Mouse (Mus musculus) embryo, embryonic 10.5 days (tissue): Measurements from ENCODE around the gene Pacrg.

Experiments used
- DNase-seq: peaks from one replicate; pipeline ENCODE4 v3.0.0-alpha.2; 2015; ENCODE audit warnings: low spot score

The Pacrg gene

DNA sequence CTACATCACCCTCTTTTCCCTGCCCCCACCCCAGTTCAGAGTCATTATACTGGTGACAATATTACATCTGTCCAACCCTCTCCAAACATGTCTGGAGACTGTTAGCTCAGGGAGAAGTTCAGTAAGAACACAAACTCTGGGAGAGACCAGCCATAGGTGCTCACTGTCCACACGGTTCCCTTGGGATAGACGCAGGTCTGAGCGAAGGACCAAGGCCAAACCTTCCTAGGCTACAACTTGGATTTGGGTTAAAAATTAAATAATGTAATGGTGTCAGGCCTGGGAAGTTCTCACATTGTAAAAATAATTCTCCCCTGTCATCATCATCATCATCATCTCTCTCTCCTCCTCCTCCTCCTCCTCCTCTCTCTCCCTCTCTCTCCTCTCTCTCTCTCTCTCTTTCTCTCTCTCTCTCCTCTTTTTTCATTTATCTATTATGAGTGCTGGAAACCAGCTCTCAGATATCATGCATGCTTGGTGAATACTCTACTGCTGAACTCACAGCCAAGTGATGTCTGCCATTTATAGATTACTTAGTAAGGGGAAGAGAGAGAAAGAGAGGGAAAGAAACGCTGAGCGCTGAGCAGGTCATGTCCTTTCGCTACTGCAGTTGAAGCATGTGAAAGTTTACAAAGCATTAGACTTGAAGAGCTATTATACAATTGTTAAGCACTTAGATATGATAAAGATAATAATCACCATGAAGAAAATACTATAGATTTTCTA, 215.2 kb downstream of the Pacrg start:
- DNase-seq, result no peak

DNA sequence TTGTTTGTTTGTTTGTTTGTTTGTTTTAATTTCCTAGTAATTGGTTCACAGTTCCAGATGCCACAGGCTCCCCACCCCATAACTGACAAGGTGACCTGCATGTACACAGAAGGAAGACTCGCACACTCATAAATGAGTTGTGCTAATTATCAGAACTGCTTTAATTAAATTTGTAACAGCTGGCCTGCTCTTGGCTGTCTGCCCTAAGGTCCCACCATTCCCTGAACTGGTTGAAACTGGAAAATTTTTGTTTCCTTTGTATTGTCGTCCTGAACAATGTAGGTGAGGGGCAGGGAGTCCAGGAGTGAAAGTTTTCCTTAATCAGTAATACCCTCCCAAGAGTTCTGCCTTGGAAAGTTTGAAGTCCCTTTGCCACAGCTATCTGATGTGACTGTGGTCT, 219.5 kb downstream of the Pacrg start:
- DNase-seq, result no peak

- DNase-seq, result no peak
Measured at GRCm38 (mm10) chr17:10619881-10620280, 220.2 kb downstream of the Pacrg start.

DNA sequence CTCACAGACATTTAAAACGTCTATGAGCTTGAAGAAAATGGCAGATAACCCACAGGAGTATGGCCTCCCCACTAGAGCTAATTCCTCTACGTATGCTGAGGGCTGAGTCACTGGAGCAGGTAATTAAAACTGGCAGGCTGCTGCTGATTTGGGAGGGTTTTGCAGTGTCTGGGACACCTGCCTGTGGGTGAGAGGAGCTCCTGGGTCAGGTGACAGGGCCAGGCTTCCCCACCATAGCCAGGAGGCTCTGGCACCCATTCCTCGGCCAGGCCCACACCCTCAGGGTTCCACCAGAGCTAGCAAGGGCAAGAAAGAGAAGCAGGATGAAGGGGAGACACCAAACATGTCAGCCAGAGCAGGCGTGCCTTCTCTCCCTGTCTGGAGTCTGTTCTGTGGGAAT, 222.5 kb downstream of the Pacrg start:
- no peak for DNase-seq

- DNase-seq, result no peak
Measured at GRCm38 (mm10) chr17:10615611-10616010, 224.5 kb downstream of the Pacrg start.

GRCm38 (mm10) chr17:10614696-10615095, 225.4 kb downstream of the Pacrg start:
- no peak for DNase-seq

DNA sequence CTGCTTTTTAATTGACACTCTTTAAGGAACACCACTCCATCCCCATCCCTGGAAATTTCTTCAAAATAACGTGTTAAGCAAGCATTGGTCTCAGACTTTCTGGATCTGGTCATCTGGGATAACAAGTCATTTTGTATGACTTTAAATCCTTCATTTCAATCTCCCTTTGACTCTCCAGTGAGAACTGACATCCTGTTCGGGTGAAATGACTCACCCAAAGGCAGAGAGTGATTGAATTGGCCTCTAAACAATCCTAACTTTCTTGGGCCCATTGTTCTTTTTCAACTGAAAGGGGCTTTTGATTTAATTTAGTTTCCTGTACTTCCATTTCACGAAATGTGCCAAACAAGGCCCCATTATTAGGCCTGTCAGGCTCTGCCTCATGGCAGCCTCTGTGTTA, 228.5 kb downstream of the Pacrg start:
- DNase-seq, result no peak

DNA sequence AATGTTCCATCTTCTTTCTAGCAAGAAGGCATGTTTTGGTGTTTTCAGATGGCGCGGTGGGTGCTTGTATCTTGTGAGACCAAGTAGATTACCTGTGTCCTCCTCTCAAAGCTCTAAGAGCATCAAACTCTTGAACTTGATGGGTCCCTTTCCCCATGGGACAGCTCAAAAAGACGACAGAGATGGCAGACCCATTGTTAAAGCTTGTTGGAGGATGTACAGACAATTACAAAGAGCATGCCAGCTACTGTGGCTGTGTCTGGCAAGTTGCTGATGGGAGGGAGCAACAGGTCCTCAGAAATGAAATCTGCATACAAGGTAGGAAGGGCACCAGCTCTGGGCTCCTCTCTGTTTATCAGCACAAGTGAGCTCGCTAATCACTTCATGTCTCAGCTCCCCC, 232.0 kb downstream of the Pacrg start:
- no peak for DNase-seq

DNA sequence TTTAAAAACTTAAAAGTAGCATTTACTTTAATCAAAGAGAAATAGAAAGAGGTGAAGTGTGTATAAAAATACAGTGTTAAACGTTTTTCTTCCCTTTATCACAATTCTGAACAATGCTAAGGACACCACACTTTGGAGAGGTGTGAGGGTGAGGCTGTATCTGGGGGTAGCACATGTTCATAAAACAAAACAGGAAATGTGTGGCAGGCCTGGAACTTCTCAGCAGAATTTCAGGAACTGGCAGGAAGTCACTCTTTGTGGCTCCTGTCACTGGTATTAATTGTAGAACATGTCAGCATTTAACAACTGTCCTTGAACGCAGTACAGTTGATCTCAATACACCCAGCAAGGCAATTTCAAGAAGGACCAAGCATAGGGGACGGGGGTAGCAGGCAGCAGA, 234.0 kb downstream of the Pacrg start:
- no peak for DNase-seq

- no peak for DNase-seq
Measured at GRCm38 (mm10) chr17:10597741-10598140, 242.4 kb downstream of the Pacrg start.

DNA sequence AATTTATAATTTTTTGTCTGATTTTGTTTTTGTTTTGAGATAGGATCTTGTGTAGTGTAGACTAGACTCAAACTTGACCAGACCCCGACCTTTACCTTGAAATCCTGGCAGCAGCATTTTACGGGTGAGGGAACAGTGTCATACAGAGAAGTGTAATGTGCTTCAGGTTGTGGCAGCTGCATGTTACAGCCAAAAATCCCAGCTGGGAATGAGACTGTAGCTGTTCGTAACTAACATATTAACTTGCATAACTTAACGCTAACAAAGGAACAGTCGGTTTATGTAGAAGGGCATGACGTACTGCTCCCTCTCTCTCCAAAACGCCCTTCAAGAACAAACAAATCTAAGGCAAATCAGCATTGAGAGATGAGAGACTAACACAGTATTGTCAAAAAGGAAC, 250.5 kb downstream of the Pacrg start:
- no peak for DNase-seq

- DNase-seq, result no peak
Measured at GRCm38 (mm10) chr17:10588922-10589400, 251.2 kb downstream of the Pacrg start.

GRCm38 (mm10) chr17:10583301-10583700, 256.8 kb downstream of the Pacrg start:
- no peak for DNase-seq

DNA sequence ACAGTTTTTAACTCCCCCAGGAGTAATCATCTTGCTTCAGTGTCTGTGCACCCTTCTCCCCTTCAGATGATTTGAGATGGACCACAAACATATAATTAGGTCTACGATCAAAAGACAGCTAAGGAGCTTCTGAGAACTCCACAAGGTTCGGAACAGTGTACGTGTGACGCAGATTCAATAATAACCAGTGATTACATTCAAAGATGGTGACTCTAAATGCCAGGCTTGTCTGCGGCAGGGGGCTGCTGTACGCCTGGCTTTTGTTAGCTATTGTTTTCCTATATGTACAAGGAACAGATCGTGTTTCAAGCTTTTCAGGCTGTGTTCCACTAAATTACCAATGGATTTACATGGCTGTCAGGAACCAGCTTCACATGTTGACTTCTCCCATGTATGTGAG, 264.8 kb downstream of the Pacrg start:
- no peak for DNase-seq

DNA sequence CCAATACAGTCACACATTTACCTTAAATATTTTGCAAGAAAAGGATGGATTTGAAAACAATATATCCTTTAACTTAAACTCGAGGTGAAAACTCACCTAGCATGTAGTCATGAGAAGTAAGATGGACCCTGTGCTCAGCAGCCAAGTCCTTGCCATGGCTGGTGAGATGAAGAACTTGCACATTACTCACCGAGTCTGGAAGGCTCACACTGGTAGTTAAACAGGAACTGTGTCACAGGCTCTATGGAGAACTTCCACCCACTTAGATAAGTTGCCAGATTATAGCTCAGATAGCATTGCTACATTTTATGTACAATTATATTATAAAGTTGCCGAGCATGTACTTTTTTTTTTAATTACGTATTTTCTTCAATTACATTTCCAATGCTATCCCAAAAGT, 267.7 kb downstream of the Pacrg start:
- DNase-seq, result no peak

- DNase-seq, result no peak
Measured at GRCm38 (mm10) chr17:10569270-10569669, 270.8 kb downstream of the Pacrg start.

DNA sequence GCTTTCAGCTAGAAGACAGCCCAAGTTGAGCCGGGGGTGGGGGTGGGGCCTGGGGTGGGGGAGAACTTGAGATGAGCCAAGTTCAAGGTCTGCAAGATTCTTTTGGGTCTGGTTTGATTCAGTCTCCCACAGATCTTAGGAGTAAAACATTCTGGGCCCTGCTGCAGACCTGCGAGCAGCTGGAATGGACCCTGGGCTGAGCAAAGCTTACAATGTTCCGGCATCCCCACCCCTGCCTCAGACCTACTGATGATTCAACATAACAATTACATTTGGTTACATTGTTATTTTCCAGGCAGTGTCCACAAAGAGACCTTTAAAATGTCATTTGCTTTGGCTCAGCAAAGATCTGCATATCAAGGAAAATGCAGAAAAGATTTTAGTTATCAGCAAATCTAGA, 272.7 kb downstream of the Pacrg start:
- no peak for DNase-seq

GRCm38 (mm10) chr17:10564191-10564590, 275.9 kb downstream of the Pacrg start:
- DNase-seq, result no peak

GRCm38 (mm10) chr17:10562871-10563270, 277.2 kb downstream of the Pacrg start:
- DNase-seq, result no peak

DNA sequence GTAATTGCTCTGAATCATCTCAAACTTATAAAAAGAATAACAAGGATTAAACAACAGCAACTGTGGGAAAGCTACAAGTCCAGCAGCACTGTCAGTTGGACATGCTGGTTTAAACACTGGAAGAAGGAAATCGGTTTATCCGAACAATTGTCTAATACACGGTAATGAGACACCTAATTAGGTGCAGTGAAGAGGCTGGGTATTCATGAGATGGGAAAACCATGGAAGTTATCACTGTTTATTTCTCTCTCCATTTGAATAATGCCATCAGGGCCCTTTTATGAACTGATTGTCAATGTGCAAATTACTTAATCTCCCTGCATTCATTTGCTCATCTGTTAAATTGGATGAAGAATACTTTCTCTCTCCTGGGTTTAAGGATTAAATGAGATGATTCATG, 280.1 kb downstream of the Pacrg start:
- no peak for DNase-seq

DNA sequence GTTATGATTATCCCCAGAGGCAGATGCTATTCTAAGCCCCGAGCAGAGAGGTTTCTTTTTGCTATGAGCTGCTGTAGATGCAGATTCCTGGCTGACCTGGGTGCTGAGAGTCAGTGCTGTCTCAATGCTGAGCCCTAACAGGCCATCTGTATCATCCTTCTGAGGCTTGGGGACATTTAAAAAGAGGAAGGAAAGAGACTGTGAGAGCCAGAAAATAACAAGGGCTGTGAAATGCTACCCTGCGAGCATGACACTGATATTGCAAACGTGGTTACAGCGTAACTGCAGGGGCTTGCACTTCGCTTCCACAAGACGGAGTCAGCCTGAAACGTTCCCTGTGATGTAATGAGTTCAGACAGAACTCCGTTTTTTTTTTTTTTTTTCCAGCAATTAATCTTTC, 281.4 kb downstream of the Pacrg start:
- DNase-seq, result no peak

DNA sequence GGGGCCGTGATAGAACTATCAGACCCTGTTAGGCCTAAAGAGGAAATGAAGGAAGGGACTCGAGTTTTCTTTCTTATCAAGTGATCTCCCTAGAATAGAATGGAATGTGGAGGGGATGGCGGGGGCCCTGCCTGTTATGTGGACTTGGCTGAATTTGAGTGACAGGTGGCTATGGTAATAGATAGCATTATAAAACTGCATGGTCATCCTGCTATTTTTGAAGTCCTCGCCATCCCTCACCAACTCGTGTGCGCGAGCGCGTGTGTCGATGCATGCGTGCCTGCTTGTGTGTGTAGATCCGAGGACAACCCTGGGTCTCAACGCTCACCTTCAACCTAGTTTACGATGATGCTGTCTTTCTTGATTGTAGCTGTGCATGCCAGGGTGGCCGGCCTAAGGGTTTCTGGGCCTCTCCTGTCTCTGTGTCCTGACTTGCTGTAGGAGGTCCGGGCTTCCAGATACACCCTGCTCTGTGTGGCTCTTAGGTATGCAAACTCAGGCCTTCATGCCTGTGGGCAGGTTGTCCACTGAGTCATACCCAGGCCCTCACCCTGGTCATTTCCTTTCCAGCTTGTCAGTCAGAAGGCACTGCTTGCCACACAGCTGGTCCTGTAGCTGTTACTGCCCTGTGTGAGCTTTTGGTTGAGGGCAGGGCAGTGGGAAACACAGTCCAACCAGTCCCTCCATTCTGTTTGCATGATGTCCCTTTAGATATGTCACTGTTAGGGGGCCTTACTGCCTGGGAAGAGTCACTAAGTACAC, 287.6 kb downstream of the Pacrg start:
- no peak for DNase-seq

- DNase-seq, result no peak
Measured at GRCm38 (mm10) chr17:10550781-10551520, 289.2 kb downstream of the Pacrg start.
